Mouse (Mus musculus) limb, embryonic 15.5 days (tissue): ENCODE measurements around the gene Krt32. TPM values are rescaled to one million over a fixed set of nuclear protein-coding genes. Genes with fewer than 3 reads are reported as not detected.

Experiments
- ATAC-seq: fragments of 200-750 bp; cut with Nextera tagmentation; 2 replicates; pipeline ENCODE4 v1.8.0; 2017; ENCODE audit warnings: low read depth, moderate TSS enrichment; ENCODE audit not compliant: insufficient number of reproducible peaks, low FRiP score, low TSS enrichment
- H3K27ac ChIP-seq: fragments of 300-500 bp; sonication (generic); 2 replicates; pipeline ENCODE4 v1.5.1; 2015; ENCODE audit warnings: moderate library complexity, mild to moderate bottlenecking, inconsistent platforms
- H3K27me3 ChIP-seq: fragments of 300-500 bp; sonication (generic); 2 replicates; pipeline ENCODE4 v1.6.1; 2015; ENCODE audit warnings: inconsistent platforms
- H3K36me3 ChIP-seq: fragments of 300-500 bp; sonication (generic); 2 replicates; pipeline ENCODE4 v1.6.1; 2015; ENCODE audit warnings: inconsistent platforms
- H3K4me1 ChIP-seq: fragments of 300-500 bp; sonication (generic); 2 replicates; pipeline ENCODE4 v1.6.1; 2015; ENCODE audit warnings: inconsistent platforms
- H3K4me2 ChIP-seq: fragments of 300-500 bp; sonication (generic); 2 replicates; pipeline ENCODE4 v1.6.1; 2015; ENCODE audit warnings: mild to moderate bottlenecking, inconsistent platforms
- H3K4me3 ChIP-seq: fragments of 300-500 bp; sonication (generic); 2 replicates; pipeline ENCODE4 v1.5.1; 2015; ENCODE audit warnings: mild to moderate bottlenecking, inconsistent platforms
- H3K9ac ChIP-seq: fragments of 300-500 bp; sonication (generic); 2 replicates; pipeline ENCODE4 v1.6.1; 2015; ENCODE audit warnings: inconsistent platforms
- H3K9me3 ChIP-seq: fragments of 300-500 bp; sonication (generic); 2 replicates; pipeline ENCODE4 v1.6.1; 2016; ENCODE audit warnings: inconsistent platforms
- WGBS: fragments of 180-500 bp; shearing (Covaris S2); methylation state at CpG from one replicate; pipeline ENCODE4 v1.1.7; 2015; 5-methylcytosine and 5-hydroxymethylcytosine counted together
- polyA plus RNA-seq: library from polyadenylated mRNA; unstranded; fragments of >200 nt; fragmentation: Nextera tagmentation; extraction: Ambion mirVana; gene quantifications from 2 replicates; pipeline ENCODE4 v1.2.1, GENCODE M21; 2015

The Krt32 gene
- 2.0 and 2.4 TPM in 2 replicates for polyA plus RNA-seq

GRCm38 (mm10) chr11:100087861-100088260 lies at the start of gene Krt32:
Gene Krt32 (minus strand): TSS chr11:100088226.
- Histone ChIP-seq H3K4me1 (no peaks in the 10 kb centered on the region), H3K27ac (no peak within 1 kb of the TSS), H3K9ac (no peak within 1 kb of the TSS), H3K9me3 (no peaks in the 10 kb centered on the region), H3K27me3 (no peaks in the 10 kb centered on the region), H3K4me2 (no peak within 1 kb of the TSS), H3K36me3 (no peaks in the 10 kb centered on the region), H3K4me3 (no peak within 1 kb of the TSS)
- 82% methylated on average over 10 of the region's 10 CpGs for WGBS
- ATAC-seq, result no peak

DNA sequence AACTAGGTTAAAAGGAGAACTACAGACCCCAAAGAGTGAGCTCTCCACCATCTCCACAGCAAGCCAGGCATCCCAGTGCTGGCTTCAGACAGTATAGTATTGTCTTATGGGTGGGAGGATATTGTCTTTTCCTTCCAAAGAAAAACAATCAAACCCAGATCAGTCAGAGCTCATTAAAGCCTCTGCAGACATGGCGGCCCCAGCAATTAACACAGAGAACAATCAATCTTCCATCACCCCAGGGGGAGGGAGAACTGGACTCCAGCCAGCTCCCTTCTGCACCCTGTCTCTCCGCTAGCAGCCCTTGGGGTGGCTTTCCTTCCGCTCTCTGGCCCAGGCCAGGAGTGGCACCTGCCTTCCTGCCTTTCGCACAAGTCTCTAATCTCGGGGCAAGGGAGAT lies 49.7 kb upstream of the Krt32 start:
- Histone ChIP-seq H3K4me1 (peaks cover 33% of the 10 kb centered on the region), H3K27ac (no peak overlapping the region), H3K9ac (no peak overlapping the region), H3K9me3 (no peaks in the 10 kb centered on the region), H3K4me3 (no peak overlapping the region), H3K4me2 (no peak overlapping the region), H3K36me3 (no peaks in the 10 kb centered on the region), H3K27me3 (0 out of 2 replicates have a peak, but pooled peaks cover 2% of the 10 kb centered on the region)
- WGBS, result 32% methylated on average over 5 of the region's 5 CpGs
- ATAC-seq, result no peak

DNA sequence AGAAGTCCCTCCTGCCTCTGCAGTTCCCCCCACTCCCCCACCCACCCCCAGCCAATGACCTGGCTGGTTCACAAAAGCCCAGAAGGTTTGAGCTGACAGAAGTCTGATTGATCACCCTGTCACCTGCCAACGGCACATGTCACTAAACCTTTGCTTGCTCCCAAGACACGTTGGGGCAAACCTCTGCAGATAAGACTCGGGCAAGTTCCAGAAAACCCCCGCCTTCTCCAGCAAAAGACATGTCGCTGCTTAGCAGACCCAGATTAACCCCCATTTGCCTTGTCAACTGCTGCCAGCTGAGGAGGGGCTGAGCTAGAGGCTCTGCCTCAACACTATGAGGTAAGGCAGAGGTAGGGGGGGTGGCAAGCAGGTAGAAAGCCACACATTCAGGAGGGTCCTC lies 48.5 kb upstream of the Krt32 start:
- no peaks in the 10 kb centered on the region for H3K36me3 ChIP-seq
- no peaks in the 10 kb centered on the region for H3K9me3 ChIP-seq
- no peak overlapping the region for H3K4me2 ChIP-seq
- 0 out of 2 replicates have a peak, but pooled peaks cover 2% of the 10 kb centered on the region for H3K27me3 ChIP-seq
- peaks cover 33% of the 10 kb centered on the region for H3K4me1 ChIP-seq
- H3K9ac ChIP-seq, result no peak overlapping the region
- H3K4me3 ChIP-seq, result no peak overlapping the region
- no peak overlapping the region for H3K27ac ChIP-seq
- 0 out of 2 replicates have a peak, but pooled peaks have one; percentile 13 for ATAC-seq
- 26% methylated on average over 5 of the region's 5 CpGs for WGBS

DNA sequence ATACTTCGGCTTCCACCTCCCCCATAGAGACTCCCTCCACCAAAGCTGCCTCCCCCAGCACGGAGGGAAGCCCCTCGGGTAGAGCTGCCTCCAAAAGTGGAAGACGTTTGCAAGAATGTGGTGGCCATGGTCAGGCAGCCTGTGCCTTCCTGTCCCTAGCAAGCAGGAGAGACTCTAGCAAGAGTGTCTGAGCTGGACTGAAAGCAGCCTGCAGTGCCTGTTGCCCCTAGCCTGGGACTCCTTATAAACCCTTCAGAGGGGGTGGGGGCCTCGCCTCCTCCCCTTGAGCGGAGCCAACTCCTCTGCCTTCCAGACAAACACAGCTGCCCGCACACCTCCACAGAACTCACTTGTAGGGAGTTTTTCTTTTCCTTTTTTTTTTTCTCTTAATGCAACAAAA lies 47.7 kb upstream of the Krt32 start, which contains the start of gene Krt15:
TSS of gene Krt15 (minus strand) at position 198 of the 400 bp plus-strand sequence.
- Histone ChIP-seq H3K4me3 (peak within 1 kb of the TSS; percentile 21), H3K9ac (no peak within 1 kb of the TSS), H3K4me1 (peaks cover 29% of the 10 kb centered on the region), H3K36me3 (no peaks in the 10 kb centered on the region), H3K27ac (0 out of 2 replicates have a peak within 1 kb of the TSS, but pooled peaks have one; percentile 33), H3K9me3 (no peaks in the 10 kb centered on the region), H3K4me2 (peak within 1 kb of the TSS; percentile 24; the same call in 1 of the 2 replicates), H3K27me3 (0 out of 2 replicates have a peak, but pooled peaks cover 2% of the 10 kb centered on the region)
- WGBS, result 48% methylated on average over 7 of the region's 7 CpGs
- no peak for ATAC-seq

- no peaks in the 10 kb centered on the region for H3K27me3 ChIP-seq
- 58% methylated on average over 7 of the region's 7 CpGs for WGBS
- no peak overlapping the region for H3K4me2 ChIP-seq
- H3K27ac ChIP-seq, result no peak overlapping the region
- no peaks in the 10 kb centered on the region for H3K9me3 ChIP-seq
- H3K9ac ChIP-seq, result no peak overlapping the region
- H3K4me3 ChIP-seq, result no peak overlapping the region
- no peaks in the 10 kb centered on the region for H3K4me1 ChIP-seq
- ATAC-seq, result no peak
- H3K36me3 ChIP-seq, result no peaks in the 10 kb centered on the region
These were observed 36.9 kb upstream of the Krt32 start for GRCm38 (mm10) chr11:100124901-100125300.

- no peak for ATAC-seq
- H3K9me3 ChIP-seq, result no peaks in the 10 kb centered on the region
- H3K36me3 ChIP-seq, result no peaks in the 10 kb centered on the region
- H3K27me3 ChIP-seq, result no peaks in the 10 kb centered on the region
- H3K9ac ChIP-seq, result no peak within 1 kb of the TSS
- H3K4me3 ChIP-seq, result no peak within 1 kb of the TSS
- no peak within 1 kb of the TSS for H3K27ac ChIP-seq
- 0 out of 2 replicates have a peak, but pooled peaks cover 5% of the 10 kb centered on the region for H3K4me1 ChIP-seq
- no peak within 1 kb of the TSS for H3K4me2 ChIP-seq
- WGBS, result 66% methylated on average over 3 of the region's 3 CpGs
These were observed 33.4 kb upstream of the Krt32 start, which contains the start of gene Krt13 for GRCm38 (mm10) chr11:100121466-100121865. Gene Krt13 (minus strand): TSS chr11:100121566.

- no peak overlapping the region for H3K4me2 ChIP-seq
- H3K27ac ChIP-seq, result no peak overlapping the region
- H3K9ac ChIP-seq, result no peak overlapping the region
- no peaks in the 10 kb centered on the region for H3K9me3 ChIP-seq
- H3K4me1 ChIP-seq, result 0 out of 2 replicates have a peak, but pooled peaks cover 5% of the 10 kb centered on the region
- H3K27me3 ChIP-seq, result no peaks in the 10 kb centered on the region
- ATAC-seq, result no peak
- no peaks in the 10 kb centered on the region for H3K36me3 ChIP-seq
- H3K4me3 ChIP-seq, result no peak overlapping the region
- 73% methylated on average over 5 of the region's 5 CpGs for WGBS
These were observed 32.3 kb upstream of the Krt32 start for GRCm38 (mm10) chr11:100120331-100120730.

DNA sequence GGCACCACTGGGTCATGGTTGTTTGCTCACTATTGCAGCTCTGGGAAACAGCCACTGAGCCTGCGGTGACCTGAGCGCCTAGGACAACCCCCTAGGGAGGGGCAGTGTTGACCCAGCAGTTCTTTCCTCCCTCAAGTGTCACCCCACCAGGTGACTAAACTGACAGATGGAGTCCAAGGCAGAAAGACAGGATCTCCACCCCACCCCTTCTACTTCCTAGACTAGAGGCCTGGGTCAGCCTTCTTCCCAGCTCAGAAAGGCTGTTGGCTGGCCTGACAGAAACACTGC lies 25.7 kb upstream of the Krt32 start:
- no peak overlapping the region for H3K27ac ChIP-seq
- H3K4me3 ChIP-seq, result no peak overlapping the region
- ATAC-seq, result no peak
- no peaks in the 10 kb centered on the region for H3K36me3 ChIP-seq
- H3K9me3 ChIP-seq, result no peaks in the 10 kb centered on the region
- H3K4me2 ChIP-seq, result no peak overlapping the region
- WGBS, result 81% methylated on average over 2 of the region's 2 CpGs
- H3K9ac ChIP-seq, result no peak overlapping the region
- H3K4me1 ChIP-seq, result 0 out of 2 replicates have a peak, but pooled peaks cover 3% of the 10 kb centered on the region
- no peaks in the 10 kb centered on the region for H3K27me3 ChIP-seq

- Histone ChIP-seq H3K36me3 (no peaks in the 10 kb centered on the region), H3K4me3 (no peak overlapping the region), H3K27me3 (no peaks in the 10 kb centered on the region), H3K27ac (no peak overlapping the region), H3K9me3 (no peaks in the 10 kb centered on the region), H3K4me1 (no peaks in the 10 kb centered on the region), H3K4me2 (no peak overlapping the region), H3K9ac (no peak overlapping the region)
- 0 out of 2 replicates have a peak, but pooled peaks have one; percentile 10 for ATAC-seq
- 78% methylated on average over 11 of the region's 11 CpGs for WGBS
These were observed 25.1 kb upstream of the Krt32 start for GRCm38 (mm10) chr11:100112935-100113741.

- no peak within 1 kb of the TSS for H3K9ac ChIP-seq
- H3K27me3 ChIP-seq, result no peaks in the 10 kb centered on the region
- 73% methylated on average over 6 of the region's 6 CpGs for WGBS
- no peak for ATAC-seq
- H3K4me3 ChIP-seq, result no peak within 1 kb of the TSS
- H3K27ac ChIP-seq, result no peak within 1 kb of the TSS
- no peaks in the 10 kb centered on the region for H3K9me3 ChIP-seq
- no peaks in the 10 kb centered on the region for H3K4me1 ChIP-seq
- H3K4me2 ChIP-seq, result no peak within 1 kb of the TSS
- no peaks in the 10 kb centered on the region for H3K36me3 ChIP-seq
These were observed 17.6 kb upstream of the Krt32 start, which contains the start of gene Krt36 for GRCm38 (mm10) chr11:100105576-100106122. Gene Krt36 (minus strand): TSS chr11:100105626.

DNA sequence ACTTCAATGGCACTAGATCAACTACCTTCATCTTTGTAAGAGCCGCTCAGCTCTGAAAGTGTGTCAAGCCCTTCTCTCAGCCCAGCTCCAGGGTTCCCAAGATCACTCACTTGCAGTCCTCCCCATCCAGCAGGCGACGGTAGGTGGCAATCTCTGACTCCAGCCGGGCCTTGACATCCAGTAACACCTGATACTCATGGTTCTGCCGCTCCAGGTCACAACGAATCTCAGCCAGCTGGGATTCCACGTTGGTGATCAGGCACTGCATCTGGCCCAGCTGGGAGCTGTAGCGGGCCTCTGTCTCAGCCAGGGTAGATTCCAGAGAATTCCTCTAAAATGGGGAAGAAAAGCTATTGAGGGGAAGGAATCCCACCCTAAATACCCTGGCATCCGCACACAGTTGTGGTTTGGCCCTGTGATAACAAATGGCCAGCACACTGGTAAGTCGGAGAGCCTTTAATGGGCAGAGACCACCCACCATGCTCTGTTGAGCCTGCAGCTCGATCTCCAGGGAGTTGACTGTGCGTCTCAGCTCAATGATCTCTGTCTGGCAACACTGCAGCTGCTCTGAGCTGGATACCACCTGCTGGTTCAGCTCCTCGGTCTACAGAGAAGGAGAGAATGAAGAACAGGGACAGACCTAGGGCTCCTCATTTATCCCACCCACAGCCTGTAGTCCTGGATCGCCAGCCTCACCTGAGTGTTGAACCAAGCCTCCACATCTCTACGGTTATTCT lies 14.8 kb upstream of the Krt32 start:
- Histone ChIP-seq H3K9ac (no peak overlapping the region), H3K4me3 (no peak overlapping the region), H3K4me1 (no peaks in the 10 kb centered on the region), H3K9me3 (no peaks in the 10 kb centered on the region), H3K27ac (no peak overlapping the region), H3K27me3 (no peaks in the 10 kb centered on the region), H3K36me3 (no peaks in the 10 kb centered on the region), H3K4me2 (no peak overlapping the region)
- ATAC-seq, result no peak
- WGBS, result 56% methylated on average over 15 of the region's 15 CpGs

GRCm38 (mm10) chr11:100100391-100100790 lies 12.4 kb upstream of the Krt32 start:
- H3K36me3 ChIP-seq, result no peaks in the 10 kb centered on the region
- H3K4me2 ChIP-seq, result no peak overlapping the region
- H3K9me3 ChIP-seq, result no peaks in the 10 kb centered on the region
- H3K9ac ChIP-seq, result no peak overlapping the region
- H3K27ac ChIP-seq, result no peak overlapping the region
- ATAC-seq, result no peak
- no peaks in the 10 kb centered on the region for H3K27me3 ChIP-seq
- 85% methylated on average over 4 of the region's 4 CpGs for WGBS
- H3K4me3 ChIP-seq, result no peak overlapping the region
- no peaks in the 10 kb centered on the region for H3K4me1 ChIP-seq
